Mouse (Mus musculus) hindbrain, embryonic 15.5 days (tissue): ENCODE results near the gene Irgc1. TPM values are rescaled to one million over a fixed set of nuclear protein-coding genes. Genes with fewer than 3 reads are reported as not detected.

Experiments used
- ATAC-seq: fragments of 200-750 bp; cut with Nextera tagmentation; 2 replicates; pipeline ENCODE4 v1.8.0; 2017; ENCODE audit warnings: low read depth, moderate number of reproducible peaks, moderate TSS enrichment; ENCODE audit not compliant: low FRiP score
- H3K27ac ChIP-seq: fragments of 300-500 bp; sonication (generic); replicated peaks from 2 replicates; pipeline ENCODE4 v1.5.1; 2015; ENCODE audit warnings: mild to moderate bottlenecking, inconsistent platforms
- H3K27me3 ChIP-seq: fragments of 300-500 bp; sonication (generic); 2 replicates; pipeline ENCODE4 v1.6.1; 2015; ENCODE audit warnings: control low read depth, inconsistent platforms
- H3K36me3 ChIP-seq: fragments of 300-500 bp; sonication (generic); 2 replicates; pipeline ENCODE4 v1.6.1; 2015; ENCODE audit warnings: control low read depth, inconsistent platforms
- H3K4me1 ChIP-seq: fragments of 300-500 bp; sonication (generic); replicated peaks from 2 replicates; pipeline ENCODE4 v1.6.1; 2015; ENCODE audit warnings: control low read depth, inconsistent platforms
- H3K4me2 ChIP-seq: fragments of 300-500 bp; sonication (generic); 2 replicates; pipeline ENCODE4 v1.6.1; 2015; ENCODE audit warnings: moderate library complexity, mild to moderate bottlenecking, inconsistent platforms
- H3K4me3 ChIP-seq: fragments of 300-500 bp; sonication (generic); 2 replicates; pipeline ENCODE4 v1.5.1; 2015; ENCODE audit warnings: mild to moderate bottlenecking, inconsistent platforms
- H3K9ac ChIP-seq: fragments of 300-500 bp; sonication (generic); 2 replicates; pipeline ENCODE4 v1.6.1; 2015; ENCODE audit warnings: inconsistent platforms
- H3K9me3 ChIP-seq: fragments of 300-500 bp; sonication (generic); 2 replicates; pipeline ENCODE4 v1.6.1; 2016; ENCODE audit warnings: control low read depth, inconsistent platforms
- WGBS: fragments of 180-500 bp; shearing (Covaris S2); methylation state at CpG from one replicate; pipeline ENCODE4 v1.1.7; 2015; 5-methylcytosine and 5-hydroxymethylcytosine counted together
- polyA plus RNA-seq: library from polyadenylated mRNA; unstranded; fragments of >200 nt; fragmentation: Nextera tagmentation; extraction: Ambion mirVana; gene quantifications from 2 replicates; pipeline ENCODE4 v1.2.1, GENCODE M21; 2015

Irgc1 gene
- polyA plus RNA-seq, 1 experiment from 2014 or later = not detected

DNA sequence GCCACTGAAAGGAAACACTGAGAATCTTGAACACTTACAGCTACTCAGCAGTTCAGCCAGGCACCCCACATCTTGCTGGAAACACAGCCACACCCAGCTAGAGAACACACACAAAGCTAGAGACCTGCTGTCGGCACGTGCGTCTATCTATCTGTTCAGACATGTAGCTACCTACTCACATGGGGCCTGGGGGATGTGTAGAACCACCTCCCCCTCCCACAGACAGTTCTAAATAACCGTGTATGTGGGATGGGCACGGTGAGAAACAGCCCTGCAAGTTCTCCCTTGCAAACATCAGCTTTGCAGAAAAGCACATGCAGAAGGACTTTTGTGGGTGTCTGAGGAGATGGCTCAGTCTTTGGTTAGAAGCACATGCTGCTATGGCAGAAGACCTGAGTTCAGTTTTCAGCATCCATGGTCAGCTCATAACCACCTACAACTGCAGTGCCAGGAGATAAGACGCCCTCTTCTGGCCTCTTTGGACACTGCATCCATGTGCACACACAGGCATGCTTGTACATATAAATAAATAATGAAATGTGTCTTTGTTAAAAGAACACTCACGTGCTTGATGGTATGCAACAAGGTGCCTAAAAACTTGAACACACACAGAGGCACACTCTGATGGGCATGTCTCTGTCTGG is 5.3 kb downstream of the Irgc1 start:
- WGBS = 78% methylated on average over 7 of the region's 7 CpGs
- Histone ChIP-seq H3K4me1 (no peaks in the 10 kb centered on the region), H3K27ac (no peak overlapping the region), H3K27me3 (no peaks in the 10 kb centered on the region), H3K4me2 (no peak overlapping the region), H3K36me3 (no peaks in the 10 kb centered on the region), H3K9ac (no peak overlapping the region), H3K9me3 (no peaks in the 10 kb centered on the region), H3K4me3 (no peak overlapping the region)
- ATAC-seq = no peak

DNA sequence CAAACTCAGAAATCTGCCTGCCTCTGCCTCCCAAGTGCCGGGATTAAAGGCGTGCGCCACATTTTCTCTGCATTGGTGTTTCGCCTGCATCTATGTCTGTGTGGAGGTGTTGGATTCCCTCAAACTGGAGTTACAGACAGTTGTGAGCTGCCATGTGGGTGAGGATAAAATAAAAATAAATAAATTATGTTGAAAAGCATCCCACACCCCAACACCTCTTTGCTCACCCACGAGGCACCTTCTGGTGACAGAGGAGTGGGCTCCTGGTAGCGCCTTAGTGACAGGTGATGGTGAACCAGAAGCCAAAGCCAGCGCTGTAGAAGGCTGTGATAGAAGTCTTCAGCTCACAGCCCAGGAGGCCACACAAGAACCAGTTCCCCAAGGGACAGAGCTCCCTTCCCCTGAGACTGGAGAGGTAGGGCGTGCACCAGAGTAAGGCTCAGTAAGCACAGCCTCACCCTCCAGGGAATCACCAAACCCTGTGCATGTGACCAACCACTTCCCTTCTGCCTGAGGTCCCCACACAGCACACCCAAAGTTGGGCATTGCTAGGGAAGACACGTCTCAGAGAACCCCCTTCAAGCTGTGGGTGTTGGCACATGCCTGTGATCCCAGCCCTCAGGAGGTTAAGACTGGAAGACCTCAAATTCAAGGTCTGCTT is 6.7 kb downstream of the Irgc1 start:
- 94% methylated on average over 9 of the region's 9 CpGs for WGBS
- Histone ChIP-seq H3K4me2 (no peak overlapping the region), H3K4me1 (no peaks in the 10 kb centered on the region), H3K27ac (no peak overlapping the region), H3K4me3 (no peak overlapping the region), H3K36me3 (no peaks in the 10 kb centered on the region), H3K9me3 (no peaks in the 10 kb centered on the region), H3K27me3 (no peaks in the 10 kb centered on the region), H3K9ac (no peak overlapping the region)
- ATAC-seq = no peak

GRCm38 (mm10) chr7:24442313-24442712 is 9.8 kb downstream of the Irgc1 start:
- WGBS = 81% methylated on average over 8 of the region's 8 CpGs
- no peak for ATAC-seq
- Histone ChIP-seq H3K4me3 (no peak overlapping the region), H3K27me3 (no peaks in the 10 kb centered on the region), H3K9ac (no peak overlapping the region), H3K4me1 (no peaks in the 10 kb centered on the region), H3K27ac (no peak overlapping the region), H3K9me3 (no peaks in the 10 kb centered on the region), H3K4me2 (no peak overlapping the region), H3K36me3 (no peaks in the 10 kb centered on the region)

DNA sequence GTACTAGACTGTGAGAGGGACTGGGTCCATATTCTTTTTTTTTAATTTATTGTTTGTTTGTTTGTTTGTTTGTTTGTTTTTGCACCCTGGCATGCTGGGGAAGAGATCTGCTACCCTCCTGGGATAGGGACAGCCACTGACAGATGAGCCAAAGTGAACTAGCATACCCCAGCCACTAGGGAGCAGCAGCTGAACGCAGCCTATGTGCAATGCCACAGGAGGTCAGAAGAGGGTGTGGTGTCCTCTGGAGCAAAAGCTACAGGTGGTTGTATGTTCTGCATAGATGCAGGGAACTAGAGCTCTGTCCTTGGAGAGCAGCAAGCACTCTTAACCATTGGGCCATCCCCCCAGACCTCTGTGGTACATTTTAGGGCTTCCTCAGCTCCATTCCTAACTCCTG is 10.3 kb downstream of the Irgc1 start:
- Histone ChIP-seq H3K27ac (no peak overlapping the region), H3K4me2 (no peak overlapping the region), H3K36me3 (no peaks in the 10 kb centered on the region), H3K4me1 (no peaks in the 10 kb centered on the region), H3K9me3 (no peaks in the 10 kb centered on the region), H3K4me3 (no peak overlapping the region), H3K9ac (no peak overlapping the region), H3K27me3 (no peaks in the 10 kb centered on the region)
- WGBS = 21% methylated on average over 1 of the region's 1 CpGs
- ATAC-seq = no peak

DNA sequence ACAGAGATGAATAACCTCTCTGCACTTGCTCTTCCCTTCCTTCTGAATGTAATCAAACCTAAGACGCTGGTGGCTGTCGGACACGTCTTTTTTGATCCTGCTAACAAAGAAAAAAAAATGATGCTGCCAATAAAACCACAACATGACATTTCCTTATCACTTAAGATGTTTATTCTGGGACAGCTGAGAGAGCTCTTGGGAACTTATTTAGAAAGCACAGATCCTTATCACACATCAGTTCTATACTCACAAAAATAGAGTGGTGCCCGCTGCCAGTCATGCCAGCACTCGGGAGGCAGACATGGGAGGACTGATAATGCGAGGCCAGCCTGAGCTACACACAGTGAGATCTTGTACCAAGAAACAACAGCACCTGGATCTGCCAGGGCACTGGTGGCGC is 12.2 kb downstream of the Irgc1 start:
- Histone ChIP-seq H3K9me3 (no peaks in the 10 kb centered on the region), H3K9ac (no peak overlapping the region), H3K27ac (no peak overlapping the region), H3K36me3 (no peaks in the 10 kb centered on the region), H3K27me3 (no peaks in the 10 kb centered on the region), H3K4me3 (no peak overlapping the region), H3K4me2 (no peak overlapping the region), H3K4me1 (no peaks in the 10 kb centered on the region)
- no peak for ATAC-seq
- WGBS = 85% methylated on average over 7 of the region's 7 CpGs

DNA sequence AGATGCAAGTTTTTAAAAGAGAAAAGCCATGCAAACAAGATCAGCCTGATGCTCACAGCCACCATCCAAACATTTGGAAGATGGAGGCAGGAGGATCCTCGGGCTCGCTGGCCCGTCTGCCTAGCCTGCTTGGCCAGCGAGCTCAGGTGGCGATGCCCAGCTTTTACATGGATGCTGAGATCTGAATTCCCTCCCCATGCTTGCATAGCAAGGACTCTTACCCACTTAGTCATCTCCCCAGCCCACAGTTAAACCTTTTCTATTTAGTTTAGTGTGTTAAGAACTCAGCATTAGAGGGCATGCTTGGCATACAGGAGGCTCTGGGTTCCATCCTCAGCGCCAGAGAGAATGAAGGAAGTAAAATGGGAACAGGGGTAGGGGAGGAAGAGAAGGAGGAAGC is 12.9 kb downstream of the Irgc1 start:
- 89% methylated on average over 6 of the region's 6 CpGs for WGBS
- Histone ChIP-seq H3K27ac (no peak overlapping the region), H3K4me1 (no peaks in the 10 kb centered on the region), H3K36me3 (no peaks in the 10 kb centered on the region), H3K4me2 (no peak overlapping the region), H3K9me3 (no peaks in the 10 kb centered on the region), H3K4me3 (no peak overlapping the region), H3K27me3 (no peaks in the 10 kb centered on the region), H3K9ac (no peak overlapping the region)
- no peak for ATAC-seq

- 68% methylated on average over 10 of the region's 10 CpGs for WGBS
- Histone ChIP-seq H3K4me1 (no peaks in the 10 kb centered on the region), H3K4me3 (no peak overlapping the region), H3K27me3 (no peaks in the 10 kb centered on the region), H3K27ac (no peak overlapping the region), H3K9ac (no peak overlapping the region), H3K9me3 (no peaks in the 10 kb centered on the region), H3K36me3 (no peaks in the 10 kb centered on the region), H3K4me2 (no peak overlapping the region)
- ATAC-seq = no peak
Measured at GRCm38 (mm10) chr7:24437981-24438380, 14.1 kb downstream of the Irgc1 start.

- Histone ChIP-seq H3K27ac (no peak overlapping the region), H3K9ac (no peak overlapping the region), H3K4me3 (no peak overlapping the region), H3K27me3 (no peaks in the 10 kb centered on the region), H3K4me1 (no peaks in the 10 kb centered on the region), H3K4me2 (no peak overlapping the region), H3K9me3 (no peaks in the 10 kb centered on the region), H3K36me3 (no peaks in the 10 kb centered on the region)
- no peak for ATAC-seq
- WGBS = 85% methylated on average over 5 of the region's 5 CpGs
Measured at GRCm38 (mm10) chr7:24435305-24435704, 16.8 kb downstream of the Irgc1 start.

- Histone ChIP-seq H3K36me3 (no peaks in the 10 kb centered on the region), H3K4me1 (peaks cover 8% of the 10 kb centered on the region; the same call in 1 of the 2 replicates), H3K9me3 (no peaks in the 10 kb centered on the region), H3K4me3 (no peak overlapping the region), H3K27ac (no peak overlapping the region), H3K27me3 (no peaks in the 10 kb centered on the region), H3K9ac (no peak overlapping the region), H3K4me2 (no peak overlapping the region)
- ATAC-seq = no peak
- whole genome bisulfite sequencing = 59% methylated on average over 11 of the region's 11 CpGs
Measured at GRCm38 (mm10) chr7:24431713-24432112, 20.4 kb downstream of the Irgc1 start.

- 94% methylated on average over 15 of the region's 15 CpGs for WGBS
- no peak overlapping the region for H3K9ac ChIP-seq
- no peaks in the 10 kb centered on the region for H3K9me3 ChIP-seq
- ATAC-seq = no peak
- no peaks in the 10 kb centered on the region for H3K36me3 ChIP-seq
- no peak overlapping the region for H3K4me2 ChIP-seq
- H3K4me3 ChIP-seq = no peak overlapping the region
- peaks cover 8% of the 10 kb centered on the region; the same call in 1 of the 2 replicates for H3K4me1 ChIP-seq
- no peaks in the 10 kb centered on the region for H3K27me3 ChIP-seq
- H3K27ac ChIP-seq = no peak overlapping the region
Measured at GRCm38 (mm10) chr7:24430551-24431345, 21.3 kb downstream of the Irgc1 start.

DNA sequence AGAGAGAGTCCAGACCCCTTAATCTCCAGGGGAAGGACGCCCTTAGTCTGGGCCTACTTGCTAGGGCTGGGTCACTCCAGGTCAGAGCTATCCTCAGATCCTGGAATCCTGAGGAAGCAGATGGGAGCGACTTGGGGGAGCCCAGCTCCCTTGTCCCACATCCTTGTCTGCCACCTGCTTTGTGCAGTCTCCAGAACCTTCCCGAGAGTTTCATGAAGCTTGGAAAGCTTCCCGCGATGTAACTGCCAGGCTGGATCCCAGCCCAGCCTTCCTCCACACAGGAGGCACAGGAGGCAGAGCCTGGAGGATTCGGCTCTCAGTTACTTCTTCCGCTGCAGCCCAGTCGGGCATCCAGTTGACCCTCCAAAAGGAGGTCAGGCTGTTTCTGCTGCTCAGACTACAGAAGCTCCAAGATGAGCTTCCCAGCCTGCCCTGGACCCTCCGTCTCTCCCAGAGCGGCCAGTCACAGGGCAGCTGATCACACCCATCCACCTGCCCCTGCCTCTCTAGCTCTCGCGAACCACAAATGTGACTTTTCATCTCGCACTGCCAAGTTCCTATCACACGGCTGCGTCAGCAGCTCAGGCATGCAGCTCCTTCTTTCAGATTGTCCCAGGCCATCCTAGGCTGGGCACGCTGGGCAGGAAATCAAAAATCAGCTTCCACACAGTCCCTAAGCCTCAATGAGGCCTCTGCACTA is 22.5 kb downstream of the Irgc1 start:
- Histone ChIP-seq H3K4me3 (no peak overlapping the region), H3K36me3 (no peaks in the 10 kb centered on the region), H3K27me3 (no peaks in the 10 kb centered on the region), H3K4me2 (no peak overlapping the region; the same call in 1 of the 2 replicates), H3K9ac (0 out of 2 replicates have a peak overlapping the region, but pooled peaks have one; percentile 4), H3K27ac (peak overlapping the region; percentile 63), H3K9me3 (no peaks in the 10 kb centered on the region), H3K4me1 (peaks cover 8% of the 10 kb centered on the region; the same call in 1 of the 2 replicates)
- ATAC-seq = 0 out of 2 replicates have a peak, but pooled peaks have one; percentile 31
- WGBS = 51% methylated on average over 16 of the region's 16 CpGs

DNA sequence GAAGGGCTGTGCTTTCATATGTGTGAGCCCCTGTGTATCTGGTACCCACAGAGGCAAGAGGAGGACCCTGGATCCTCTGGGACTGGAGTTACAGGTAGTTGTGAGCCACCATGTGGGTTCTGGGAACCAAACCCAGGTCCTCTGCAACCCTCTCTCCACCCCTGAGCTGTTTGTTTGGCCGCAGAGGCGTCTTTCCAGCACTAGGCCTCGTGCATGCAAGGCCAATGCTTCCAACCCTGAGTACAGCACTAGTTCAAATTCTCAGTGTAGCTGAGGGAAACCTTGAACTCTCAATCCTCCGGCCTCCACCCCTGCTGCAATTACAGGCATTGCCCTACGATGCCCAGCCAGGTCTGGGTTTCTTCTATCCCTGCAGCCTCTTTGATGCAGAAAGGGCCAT is 23.4 kb downstream of the Irgc1 start:
- Histone ChIP-seq H3K4me3 (no peak overlapping the region), H3K4me1 (peaks cover 9% of the 10 kb centered on the region), H3K36me3 (no peaks in the 10 kb centered on the region), H3K9ac (no peak overlapping the region), H3K27me3 (no peaks in the 10 kb centered on the region), H3K9me3 (no peaks in the 10 kb centered on the region), H3K4me2 (no peak overlapping the region), H3K27ac (peak overlapping the region; percentile 48; the same call in 1 of the 2 replicates)
- no peak for ATAC-seq
- 86% methylated on average over 5 of the region's 5 CpGs for WGBS
